Mouse (Mus musculus) forebrain, embryonic 16.5 days (tissue): ENCODE data around the gene Txlnb. TPM values are rescaled to one million over a fixed set of nuclear protein-coding genes. Genes with fewer than 3 reads are reported as not detected.

Experiments used
- ATAC-seq: fragments of 200-750 bp; cut with Nextera tagmentation; 2 replicates; pipeline ENCODE4 v1.8.0; 2017; ENCODE audit warnings: mild to moderate bottlenecking, moderate library complexity
- H3K27ac ChIP-seq: fragments of 300-500 bp; sonication (generic); 2 replicates; pipeline ENCODE4 v1.5.1; 2014; ENCODE audit warnings: low read length, control low read depth
- H3K27me3 ChIP-seq: fragments of 300-500 bp; sonication (generic); replicated peaks from 2 replicates; pipeline ENCODE4 v1.6.1; 2014; ENCODE audit warnings: low read length; ENCODE audit not compliant: control insufficient read depth, insufficient read depth
- H3K36me3 ChIP-seq: fragments of 300-500 bp; sonication (generic); 2 replicates; pipeline ENCODE4 v1.6.1; 2014; ENCODE audit not compliant: control insufficient read depth, insufficient read depth
- H3K4me1 ChIP-seq: fragments of 300-500 bp; sonication (generic); replicated peaks from 2 replicates; pipeline ENCODE4 v1.6.1; 2014; ENCODE audit warnings: low read length; ENCODE audit not compliant: control insufficient read depth, insufficient read depth
- H3K4me2 ChIP-seq: fragments of 300-500 bp; sonication (generic); 2 replicates; pipeline ENCODE4 v1.6.1; 2014; ENCODE audit warnings: mild to moderate bottlenecking, low read length, control low read depth
- H3K4me3 ChIP-seq: fragments of 300-500 bp; sonication (generic); replicated peaks from 2 replicates; pipeline ENCODE4 v1.5.1; 2014; ENCODE audit warnings: mild to moderate bottlenecking, low read length, control low read depth
- H3K9ac ChIP-seq: fragments of 300-500 bp; sonication (generic); replicated peaks from 2 replicates; pipeline ENCODE4 v1.6.1; 2014; ENCODE audit warnings: low read depth, low read length, control low read depth
- H3K9me3 ChIP-seq: fragments of 300-500 bp; sonication (generic); 2 replicates; pipeline ENCODE4 v1.6.1; 2016; ENCODE audit warnings: low read length; ENCODE audit not compliant: control insufficient read depth
- WGBS: fragments of 180-500 bp; shearing (Covaris S2); extraction: QIAGEN DNeasy Blood & Tissue Kit; methylation state at CpG from one replicate; pipeline ENCODE4 v1.1.7; 2014; 5-methylcytosine and 5-hydroxymethylcytosine counted together
- polyA plus RNA-seq: library from polyadenylated mRNA; unstranded; fragments of >200 nt; fragmentation: Nextera tagmentation; extraction: Ambion mirVana; gene quantifications from 2 replicates; pipeline ENCODE4 v1.2.1, GENCODE M21; 2015

The Txlnb gene
- 0.37 and 0.46 TPM in 2 replicates for polyA plus RNA-seq

- peaks cover 9% of the 10 kb centered on the region; the same call in 1 of the 2 replicates for H3K4me1 ChIP-seq
- peak within 1 kb of the TSS; percentile 4 for H3K4me2 ChIP-seq
- H3K9ac ChIP-seq, result no peak within 1 kb of the TSS
- H3K9me3 ChIP-seq, result no peaks in the 10 kb centered on the region
- H3K27ac ChIP-seq, result no peak within 1 kb of the TSS; the same call in 1 of the 2 replicates
- H3K27me3 ChIP-seq, result no peaks in the 10 kb centered on the region
- 5% methylated on average over 11 of the region's 13 CpGs for WGBS
- no peaks in the 10 kb centered on the region for H3K36me3 ChIP-seq
- peak; percentile 85 for ATAC-seq
- H3K4me3 ChIP-seq, result peak within 1 kb of the TSS; percentile 0; the same call in 1 of the 2 replicates
Observed at GRCm38 (mm10) chr10:17795767-17796631, at the start of gene Txlnb. Txlnb (plus strand) TSS chr10:17796226.

GRCm38 (mm10) chr10:17752478-17752877 is 43.5 kb upstream of the Txlnb start:
- no peak for ATAC-seq
- 74% methylated on average over 5 of the region's 5 CpGs for WGBS

GRCm38 (mm10) chr10:17759772-17760171 is 36.3 kb upstream of the Txlnb start:
- H3K27me3 ChIP-seq, result no peaks in the 10 kb centered on the region
- H3K9ac ChIP-seq, result no peak overlapping the region
- ATAC-seq, result no peak
- no peaks in the 10 kb centered on the region for H3K36me3 ChIP-seq
- no peaks in the 10 kb centered on the region for H3K4me1 ChIP-seq
- H3K27ac ChIP-seq, result no peak overlapping the region
- no peak overlapping the region for H3K4me2 ChIP-seq
- H3K9me3 ChIP-seq, result peaks cover 6% of the 10 kb centered on the region; the same call in 1 of the 2 replicates
- 93% methylated on average over 3 of the region's 3 CpGs for WGBS
- no peak overlapping the region for H3K4me3 ChIP-seq

More at GRCm38 (mm10) chr10:17752478-17752877, 43.5 kb upstream of the Txlnb start:
- no peaks in the 10 kb centered on the region for H3K4me1 ChIP-seq
- H3K9ac ChIP-seq, result no peak overlapping the region
- peaks cover 6% of the 10 kb centered on the region; the same call in 1 of the 2 replicates for H3K9me3 ChIP-seq
- no peak overlapping the region for H3K4me3 ChIP-seq
- no peak overlapping the region for H3K27ac ChIP-seq
- H3K36me3 ChIP-seq, result no peaks in the 10 kb centered on the region
- no peak overlapping the region for H3K4me2 ChIP-seq
- no peaks in the 10 kb centered on the region for H3K27me3 ChIP-seq

DNA sequence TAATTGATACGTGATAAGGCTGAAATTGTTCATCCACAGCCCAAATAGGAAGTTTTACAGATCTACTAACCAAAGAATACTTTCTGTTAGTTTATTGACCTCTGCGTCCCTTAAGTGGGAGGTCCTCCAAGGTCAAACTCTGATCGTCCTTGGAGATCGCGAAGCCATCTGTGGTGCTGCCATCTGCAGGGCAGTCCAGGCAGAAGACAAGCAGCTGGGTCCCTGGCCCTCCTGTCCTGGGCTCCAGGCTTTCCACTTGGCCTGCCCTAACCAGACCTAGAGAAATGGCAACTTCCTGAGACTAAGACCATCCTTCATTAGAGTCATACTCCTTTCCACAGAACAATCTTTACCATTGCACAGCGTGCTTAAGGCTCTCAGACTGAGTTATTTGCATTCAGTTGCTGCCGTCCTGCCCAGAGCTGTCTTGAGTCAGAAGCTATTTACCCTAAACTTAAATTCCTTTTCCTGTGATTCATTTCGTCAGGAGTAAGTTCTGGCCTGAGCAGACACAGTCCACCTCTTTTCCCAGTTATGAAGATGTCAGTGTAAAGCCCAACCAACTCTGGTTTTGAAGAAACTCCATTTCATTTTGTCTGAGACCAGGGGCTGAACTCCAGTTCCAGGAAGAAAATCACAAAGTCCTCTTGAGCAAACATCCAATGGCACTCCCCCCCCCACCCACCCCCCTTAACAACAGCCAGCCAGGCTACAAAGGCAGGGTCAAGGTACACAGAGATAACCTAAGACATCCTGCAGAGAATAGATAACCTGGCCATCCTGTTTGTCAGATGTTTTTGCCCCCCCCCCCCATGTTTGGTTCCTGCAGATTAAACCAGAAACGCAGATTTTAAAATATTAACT is 35.0 kb upstream of the Txlnb start:
- H3K9me3 ChIP-seq, result 0 out of 2 replicates have a peak, but pooled peaks cover 1% of the 10 kb centered on the region
- WGBS, result 80% methylated on average over 9 of the region's 9 CpGs
- ATAC-seq, result no peak
- no peaks in the 10 kb centered on the region for H3K4me1 ChIP-seq
- no peak overlapping the region for H3K4me2 ChIP-seq
- no peaks in the 10 kb centered on the region for H3K27me3 ChIP-seq
- H3K27ac ChIP-seq, result no peak overlapping the region
- H3K9ac ChIP-seq, result no peak overlapping the region
- no peaks in the 10 kb centered on the region for H3K36me3 ChIP-seq
- H3K4me3 ChIP-seq, result no peak overlapping the region

DNA sequence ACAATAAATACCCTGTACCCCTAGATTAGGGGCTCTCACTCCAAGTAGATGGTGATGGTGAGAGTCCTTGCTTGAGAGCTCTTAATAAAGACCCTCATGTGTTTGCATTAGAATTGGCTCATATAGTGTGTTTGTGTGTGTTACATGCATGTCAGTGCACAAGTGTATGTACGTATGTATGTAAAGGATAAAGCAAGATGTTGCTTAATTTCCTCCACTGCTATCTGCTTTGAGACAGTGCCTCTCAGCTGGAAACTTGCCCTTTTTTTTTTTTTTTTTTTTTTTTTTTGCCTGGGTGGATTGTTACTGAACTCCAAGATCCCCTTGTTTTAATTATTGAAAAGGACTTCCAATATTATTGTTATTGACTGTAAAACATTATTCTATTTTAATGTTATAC is 34.4 kb upstream of the Txlnb start:
- ATAC-seq, result no peak
- H3K36me3 ChIP-seq, result no peaks in the 10 kb centered on the region
- H3K27me3 ChIP-seq, result no peaks in the 10 kb centered on the region
- 86% methylated on average over 1 of the region's 1 CpGs for WGBS
- H3K27ac ChIP-seq, result no peak overlapping the region
- H3K9ac ChIP-seq, result no peak overlapping the region
- no peak overlapping the region for H3K4me3 ChIP-seq
- H3K9me3 ChIP-seq, result no peaks in the 10 kb centered on the region
- no peaks in the 10 kb centered on the region for H3K4me1 ChIP-seq
- H3K4me2 ChIP-seq, result no peak overlapping the region

DNA sequence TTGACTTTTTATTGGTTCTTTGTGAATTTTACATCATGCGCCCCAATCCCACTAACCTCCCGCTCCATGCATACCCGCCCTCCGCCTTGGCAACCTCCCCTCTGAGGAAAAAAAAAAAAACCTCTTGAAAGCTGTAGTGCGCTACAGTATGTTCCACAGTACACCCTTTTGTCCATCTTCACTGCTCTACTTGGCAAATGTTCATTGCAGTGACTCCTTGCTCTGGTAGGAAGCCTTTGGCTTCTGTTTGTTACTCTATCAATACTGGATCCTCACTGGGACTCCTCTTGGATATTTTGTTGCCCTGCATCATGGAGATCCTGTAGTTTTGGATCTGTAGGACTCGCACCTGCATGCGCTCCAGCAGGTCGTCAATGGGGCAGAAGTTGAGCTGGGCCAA is 33.1 kb upstream of the Txlnb start:
- no peaks in the 10 kb centered on the region for H3K36me3 ChIP-seq
- H3K27ac ChIP-seq, result no peak overlapping the region
- H3K4me3 ChIP-seq, result no peak overlapping the region
- no peak for ATAC-seq
- 94% methylated on average over 8 of the region's 8 CpGs for WGBS
- no peaks in the 10 kb centered on the region for H3K4me1 ChIP-seq
- H3K4me2 ChIP-seq, result no peak overlapping the region
- H3K9ac ChIP-seq, result no peak overlapping the region
- no peaks in the 10 kb centered on the region for H3K27me3 ChIP-seq
- H3K9me3 ChIP-seq, result no peaks in the 10 kb centered on the region

- Histone ChIP-seq H3K4me2 (no peak overlapping the region), H3K4me1 (no peaks in the 10 kb centered on the region), H3K27me3 (no peaks in the 10 kb centered on the region), H3K9ac (no peak overlapping the region), H3K36me3 (no peaks in the 10 kb centered on the region), H3K4me3 (no peak overlapping the region), H3K27ac (no peak overlapping the region), H3K9me3 (no peaks in the 10 kb centered on the region; the same call in 1 of the 2 replicates)
- 79% methylated on average over 5 of the region's 5 CpGs for WGBS
- ATAC-seq, result no peak
Observed at GRCm38 (mm10) chr10:17769856-17770255, 26.2 kb upstream of the Txlnb start.

GRCm38 (mm10) chr10:17772364-17772763 is 23.7 kb upstream of the Txlnb start:
- ATAC-seq, result no peak
- Histone ChIP-seq H3K4me1 (no peaks in the 10 kb centered on the region), H3K9ac (no peak overlapping the region), H3K9me3 (no peaks in the 10 kb centered on the region; the same call in 1 of the 2 replicates), H3K4me3 (no peak overlapping the region), H3K27me3 (no peaks in the 10 kb centered on the region), H3K4me2 (no peak overlapping the region), H3K27ac (no peak overlapping the region), H3K36me3 (no peaks in the 10 kb centered on the region)
- WGBS, result 92% methylated on average over 10 of the region's 10 CpGs

GRCm38 (mm10) chr10:17774366-17774765 is 21.7 kb upstream of the Txlnb start:
- ATAC-seq, result no peak
- Histone ChIP-seq H3K27me3 (no peaks in the 10 kb centered on the region), H3K9me3 (no peaks in the 10 kb centered on the region; the same call in 1 of the 2 replicates), H3K36me3 (no peaks in the 10 kb centered on the region), H3K9ac (no peak overlapping the region), H3K4me1 (no peaks in the 10 kb centered on the region), H3K27ac (no peak overlapping the region), H3K4me3 (no peak overlapping the region), H3K4me2 (no peak overlapping the region)
- WGBS, result 88% methylated on average over 3 of the region's 3 CpGs
